Mouse (Mus musculus): ENCODE data around the gene Rcc1. TPM values are rescaled to one million over a fixed set of nuclear protein-coding genes. Genes with fewer than 3 reads are reported as not detected.
"Not testable (repeated sequence)": the region's sequence is repeated elsewhere in the genome, so short reads cannot be mapped to it uniquely, and the experiment has no call there.

Rcc1 gene
- polyA plus RNA-seq, 1 experiment from 2014 or later = 47.1 TPM

DNA sequence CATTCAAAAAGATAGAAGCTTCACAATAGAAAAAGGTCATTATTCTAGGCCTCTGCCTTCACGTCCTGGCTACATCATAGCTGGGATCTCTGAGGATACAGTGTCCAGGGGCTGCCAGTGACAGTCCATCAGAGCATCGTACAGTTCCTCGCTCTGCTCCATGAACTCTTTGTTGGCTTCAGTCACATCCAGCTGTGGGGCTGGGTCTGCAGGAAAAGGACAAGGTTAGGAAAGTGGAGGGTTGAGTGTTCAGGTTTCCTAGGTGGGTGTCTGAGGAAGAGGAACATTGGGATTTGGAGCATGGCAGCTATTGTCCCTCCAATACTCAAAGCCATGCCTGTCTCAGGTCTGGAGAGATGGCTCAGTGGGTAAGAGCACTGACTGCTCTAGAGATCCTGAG, 41.6 kb downstream of the Rcc1 start:
- peaks cover 56% of the 10 kb centered on the region for H3K36me3 ChIP-seq

DNA sequence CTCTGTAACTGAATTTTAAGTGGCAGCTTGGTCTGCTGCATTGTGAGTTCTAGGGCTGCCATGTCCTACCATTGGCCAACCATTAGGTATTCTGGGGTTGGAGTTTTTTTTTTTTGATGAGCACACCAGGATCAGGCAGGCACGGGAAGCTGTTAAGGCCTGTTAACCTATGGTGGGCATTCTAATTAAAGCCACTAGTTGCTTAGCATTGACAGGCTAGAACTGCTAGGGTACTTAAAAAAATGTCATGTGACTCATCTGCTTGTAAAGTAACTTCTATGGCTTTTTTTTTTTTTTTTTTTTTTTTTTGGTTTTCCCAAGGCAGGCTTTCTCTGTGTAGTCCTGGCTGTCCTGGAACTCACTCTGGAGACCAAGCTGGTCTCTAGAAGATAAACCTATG, 42.2 kb downstream of the Rcc1 start:
- ATAC-seq (ENCODE audit: insufficient number of reproducible peaks, low FRiP score) = no peak
- 45% methylated on average over 1 of the region's 1 CpGs for WGBS
- peaks cover 52% of the 10 kb centered on the region for H3K36me3 ChIP-seq

More for the DNA sequence above, 41.6 kb downstream of the Rcc1 start:
- Histone ChIP-seq H3K9ac (no peak overlapping the region), H3K4me2 (no peak overlapping the region), H3K9me3 (replicated peaks) (no peaks in the 10 kb centered on the region), H3K4me1 (replicated peaks) (peaks cover 14% of the 10 kb centered on the region), H3K27me3 (replicated peaks) (no peaks in the 10 kb centered on the region), H3K4me3 (no peak overlapping the region), H3K27ac (ENCODE audit: poor library complexity, severe bottlenecking) (no peak overlapping the region)
- no peak for ATAC-seq (ENCODE audit: insufficient number of reproducible peaks, low FRiP score)
- WGBS = 53% methylated on average over 3 of the region's 3 CpGs

DNA sequence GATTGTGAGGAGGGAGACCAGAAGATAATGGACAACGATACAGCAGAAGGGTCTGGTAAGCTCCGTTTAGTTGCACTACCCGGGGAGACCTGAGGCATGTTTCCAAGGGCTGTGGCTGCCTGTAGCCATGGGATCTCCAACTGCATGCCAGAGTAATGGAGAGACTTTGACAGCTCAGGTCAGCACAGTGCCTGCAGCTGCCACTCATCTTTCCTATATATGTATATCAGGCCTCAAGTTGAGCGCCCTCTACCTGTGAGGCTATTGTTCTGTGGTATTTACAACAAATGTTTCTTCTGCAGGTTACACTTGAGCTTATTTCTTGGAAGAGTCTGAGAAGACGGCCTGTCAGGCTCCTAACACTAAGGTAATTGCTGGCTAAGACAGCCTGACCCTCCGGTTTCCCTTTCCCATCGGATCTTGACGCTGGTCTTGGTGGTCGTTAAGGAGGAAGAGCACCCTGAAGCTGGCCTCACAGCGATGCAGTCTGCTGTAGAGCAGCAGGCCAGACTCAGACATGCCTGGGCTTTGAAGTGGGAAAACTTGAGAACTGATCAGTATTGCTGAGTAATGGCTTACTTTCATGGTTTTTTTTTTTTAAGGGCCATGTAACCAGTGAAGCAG, 43.4 kb downstream of the Rcc1 start:
- ATAC-seq (ENCODE audit: insufficient number of reproducible peaks, low FRiP score) = no peak
- 32% methylated on average over 10 of the region's 10 CpGs for WGBS

More for the DNA sequence above, 42.2 kb downstream of the Rcc1 start:
- Histone ChIP-seq H3K4me1 (replicated peaks) (peaks cover 14% of the 10 kb centered on the region), H3K4me2 (no peak overlapping the region), H3K9me3 (replicated peaks) (no peaks in the 10 kb centered on the region), H3K4me3 (no peak overlapping the region), H3K27ac (ENCODE audit: poor library complexity, severe bottlenecking) (no peak overlapping the region), H3K9ac (no peak overlapping the region), H3K27me3 (replicated peaks) (no peaks in the 10 kb centered on the region)

DNA sequence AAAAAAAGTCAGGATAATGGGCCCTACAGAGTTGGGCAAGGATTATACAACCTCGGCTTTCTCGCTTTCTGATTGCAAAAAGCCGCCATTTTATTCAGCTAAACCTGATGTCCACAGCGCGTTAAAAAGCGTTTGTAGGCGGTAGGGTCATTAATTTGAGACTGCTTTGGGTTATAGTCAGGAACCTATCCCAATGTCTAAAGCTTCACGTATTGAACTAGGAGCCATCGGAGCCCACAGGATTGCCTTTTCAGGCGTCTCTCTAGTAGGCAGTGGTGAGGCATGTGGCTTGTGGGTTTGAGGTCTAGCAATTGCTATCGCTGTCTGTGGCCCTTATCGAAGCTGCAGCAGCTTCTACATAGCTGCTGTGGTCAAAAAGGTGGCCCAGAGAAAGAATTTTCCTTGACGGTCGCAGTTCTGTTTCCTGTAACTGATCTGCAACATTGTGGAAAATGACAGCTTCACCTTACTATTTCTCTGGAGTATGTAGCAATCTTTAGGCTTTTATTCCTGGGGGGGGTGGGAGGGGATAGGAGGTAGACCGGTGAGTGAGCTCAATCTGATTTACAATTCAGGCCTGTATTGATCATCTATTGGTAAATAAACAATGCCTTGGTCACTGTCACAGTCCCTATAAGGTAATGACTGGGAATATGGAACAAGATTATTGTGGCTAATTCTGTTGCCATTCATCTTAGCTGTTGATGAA, 44.1 kb downstream of the Rcc1 start:
- H3K4me1 ChIP-seq (replicated peaks) = peaks cover 8% of the 10 kb centered on the region
- ATAC-seq (ENCODE audit: insufficient number of reproducible peaks, low FRiP score) = no peak
- H3K4me2 ChIP-seq = peak overlapping the region; percentile 84
- peak overlapping the region; percentile 72 for H3K4me3 ChIP-seq
- peak overlapping the region; percentile 82 for H3K27ac ChIP-seq (ENCODE audit: poor library complexity, severe bottlenecking)
- H3K36me3 ChIP-seq = peaks cover 46% of the 10 kb centered on the region
- WGBS = under 1% methylated on average over 15 of the region's 15 CpGs
- H3K9me3 ChIP-seq (replicated peaks) = no peaks in the 10 kb centered on the region
- no peaks in the 10 kb centered on the region for H3K27me3 ChIP-seq (replicated peaks)
- peak overlapping the region; percentile 88 for H3K9ac ChIP-seq

More for the DNA sequence above, 43.4 kb downstream of the Rcc1 start:
- peaks cover 8% of the 10 kb centered on the region for H3K4me1 ChIP-seq (replicated peaks)
- H3K9ac ChIP-seq = peak overlapping the region; percentile 88
- H3K27me3 ChIP-seq (replicated peaks) = no peaks in the 10 kb centered on the region
- H3K36me3 ChIP-seq = peaks cover 46% of the 10 kb centered on the region
- peak overlapping the region; percentile 72 for H3K4me3 ChIP-seq
- peak overlapping the region; percentile 82 for H3K27ac ChIP-seq (ENCODE audit: poor library complexity, severe bottlenecking)
- no peaks in the 10 kb centered on the region for H3K9me3 ChIP-seq (replicated peaks)
- peak overlapping the region; percentile 84 for H3K4me2 ChIP-seq

DNA sequence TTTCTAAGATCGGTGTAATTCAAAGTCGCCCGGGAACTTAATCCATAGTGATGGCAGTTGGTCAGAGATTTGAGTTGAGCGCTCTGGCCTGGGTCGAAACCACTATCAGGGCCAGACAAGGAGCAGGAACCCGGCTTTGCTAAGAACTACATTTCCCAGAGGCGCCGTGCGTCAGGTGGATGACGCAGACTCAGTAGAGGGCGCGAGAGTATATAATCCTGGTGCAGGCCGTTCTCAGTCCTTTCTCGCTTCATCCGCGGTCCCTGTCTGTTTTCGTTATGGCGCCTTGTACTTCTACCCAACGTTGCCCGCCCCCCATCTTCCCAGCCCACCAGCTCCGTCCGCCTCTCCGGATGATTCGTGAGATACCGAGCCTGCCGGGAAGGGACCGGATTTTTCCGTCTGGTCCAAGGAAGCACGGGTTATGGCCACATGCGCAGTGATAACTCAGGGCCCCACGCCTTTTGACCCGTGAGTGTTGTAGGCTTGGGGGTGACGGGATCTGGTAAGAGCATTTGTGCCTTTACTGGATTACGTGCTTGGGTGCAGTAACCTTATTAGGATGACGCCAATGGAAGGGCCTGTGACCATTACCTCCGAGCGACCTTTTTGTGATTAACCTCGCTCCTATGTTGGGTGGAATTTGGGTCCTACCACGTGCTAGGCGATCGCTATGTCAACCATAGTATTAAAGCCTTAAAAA, 44.8 kb downstream of the Rcc1 start:
- Histone ChIP-seq H3K36me3 (peaks cover 39% of the 10 kb centered on the region), H3K4me3 (peak overlapping the region; percentile 72), H3K4me1 (replicated peaks) (peaks cover 8% of the 10 kb centered on the region), H3K27me3 (replicated peaks) (no peaks in the 10 kb centered on the region), H3K4me2 (peak overlapping the region; percentile 84), H3K27ac (ENCODE audit: poor library complexity, severe bottlenecking) (peak overlapping the region; percentile 82), H3K9me3 (replicated peaks) (no peaks in the 10 kb centered on the region), H3K9ac (peak overlapping the region; percentile 88)
- ATAC-seq (ENCODE audit: insufficient number of reproducible peaks, low FRiP score) = peak; percentile 94
- under 1% methylated on average over 41 of the region's 41 CpGs for WGBS

DNA sequence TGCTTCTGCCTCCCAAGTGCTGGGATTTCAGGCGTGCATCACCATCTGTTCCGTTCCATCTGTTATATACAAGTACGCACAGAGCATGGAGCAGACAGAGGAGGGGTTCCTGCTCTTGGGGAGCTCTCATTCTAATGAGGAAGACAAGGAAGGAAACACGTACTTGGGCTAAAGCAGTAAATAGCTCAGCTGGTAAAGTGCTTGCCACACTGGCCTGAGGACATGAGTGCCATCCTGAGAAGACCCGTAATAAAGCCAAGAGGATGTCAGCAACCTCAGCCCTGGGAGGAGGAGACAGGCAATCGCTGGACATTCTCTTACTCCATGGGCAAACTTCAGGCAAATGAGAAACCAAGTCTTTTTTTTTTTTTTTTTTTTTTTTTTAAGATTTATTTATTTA, 47.4 kb downstream of the Rcc1 start:
- WGBS = 77% methylated on average over 6 of the region's 6 CpGs
- H3K36me3 ChIP-seq = peaks cover 16% of the 10 kb centered on the region
- no peak overlapping the region for H3K4me2 ChIP-seq
- no peak overlapping the region for H3K27ac ChIP-seq (ENCODE audit: poor library complexity, severe bottlenecking)
- no peaks in the 10 kb centered on the region for H3K9me3 ChIP-seq (replicated peaks)
- no peak overlapping the region for H3K9ac ChIP-seq
- peaks cover 23% of the 10 kb centered on the region for H3K4me1 ChIP-seq (replicated peaks)
- no peak for ATAC-seq (ENCODE audit: insufficient number of reproducible peaks, low FRiP score)
- H3K27me3 ChIP-seq (replicated peaks) = no peaks in the 10 kb centered on the region
- H3K4me3 ChIP-seq = no peak overlapping the region

DNA sequence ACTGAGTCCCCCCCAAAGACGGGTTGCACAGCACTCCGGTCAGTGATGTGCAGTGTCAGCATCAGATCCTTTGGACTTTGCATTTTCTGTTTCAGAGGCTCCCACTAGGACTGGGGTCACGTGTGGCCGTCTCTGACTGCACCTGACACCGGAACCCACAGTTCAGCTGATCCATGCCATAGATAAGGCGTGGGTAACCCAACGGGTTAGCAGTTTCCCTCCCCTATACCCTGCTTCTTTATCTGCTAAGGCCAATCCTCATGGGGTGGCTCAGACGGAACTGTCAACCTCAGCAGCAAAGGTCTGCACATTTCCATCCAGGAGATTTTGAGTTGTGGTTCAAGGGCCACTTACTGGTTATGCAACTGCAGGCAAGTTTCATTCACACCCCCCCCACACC, 48.1 kb downstream of the Rcc1 start:
- no peak overlapping the region for H3K4me3 ChIP-seq
- H3K27me3 ChIP-seq (replicated peaks) = no peaks in the 10 kb centered on the region
- 70% methylated on average over 8 of the region's 8 CpGs for WGBS
- H3K4me2 ChIP-seq = no peak overlapping the region
- H3K4me1 ChIP-seq (replicated peaks) = peaks cover 23% of the 10 kb centered on the region
- no peak overlapping the region for H3K9ac ChIP-seq
- no peak for ATAC-seq (ENCODE audit: insufficient number of reproducible peaks, low FRiP score)
- no peak overlapping the region for H3K27ac ChIP-seq (ENCODE audit: poor library complexity, severe bottlenecking)
- no peaks in the 10 kb centered on the region for H3K9me3 ChIP-seq (replicated peaks)
- peaks cover 9% of the 10 kb centered on the region for H3K36me3 ChIP-seq

DNA sequence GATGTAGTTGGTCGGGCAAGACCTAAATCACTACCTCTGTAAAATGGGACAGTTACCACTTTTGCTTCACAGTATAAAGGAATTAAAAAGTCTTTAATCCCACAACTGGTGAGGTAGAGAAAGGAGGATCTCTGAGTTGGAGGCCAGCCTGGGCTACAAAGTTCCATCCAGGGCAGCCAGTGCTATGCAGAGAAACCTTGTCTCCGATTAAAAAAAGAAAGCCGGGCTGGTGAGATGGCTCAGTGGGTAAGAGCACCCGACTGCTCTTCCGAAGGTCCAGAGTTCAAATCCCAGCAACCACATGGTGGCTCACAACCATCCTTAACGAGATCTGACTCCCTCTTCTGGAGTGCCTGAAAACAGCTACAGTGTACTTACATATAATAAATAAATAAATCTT, 49.9 kb downstream of the Rcc1 start:
- WGBS = 39% methylated on average over 6 of the region's 6 CpGs
- not testable (repeated sequence) for ATAC-seq (ENCODE audit: insufficient number of reproducible peaks, low FRiP score); H3K9me3 ChIP-seq (replicated peaks); H3K36me3 ChIP-seq; H3K27ac ChIP-seq (ENCODE audit: poor library complexity, severe bottlenecking); H3K27me3 ChIP-seq (replicated peaks)
- Histone ChIP-seq H3K4me2 (peak overlapping the region; percentile 90), H3K4me1 (replicated peaks) (peaks cover 15% of the 10 kb centered on the region), H3K9ac (peak overlapping the region; percentile 77; the same call in 1 of the 2 replicates), H3K4me3 (peak overlapping the region; percentile 63)

DNA sequence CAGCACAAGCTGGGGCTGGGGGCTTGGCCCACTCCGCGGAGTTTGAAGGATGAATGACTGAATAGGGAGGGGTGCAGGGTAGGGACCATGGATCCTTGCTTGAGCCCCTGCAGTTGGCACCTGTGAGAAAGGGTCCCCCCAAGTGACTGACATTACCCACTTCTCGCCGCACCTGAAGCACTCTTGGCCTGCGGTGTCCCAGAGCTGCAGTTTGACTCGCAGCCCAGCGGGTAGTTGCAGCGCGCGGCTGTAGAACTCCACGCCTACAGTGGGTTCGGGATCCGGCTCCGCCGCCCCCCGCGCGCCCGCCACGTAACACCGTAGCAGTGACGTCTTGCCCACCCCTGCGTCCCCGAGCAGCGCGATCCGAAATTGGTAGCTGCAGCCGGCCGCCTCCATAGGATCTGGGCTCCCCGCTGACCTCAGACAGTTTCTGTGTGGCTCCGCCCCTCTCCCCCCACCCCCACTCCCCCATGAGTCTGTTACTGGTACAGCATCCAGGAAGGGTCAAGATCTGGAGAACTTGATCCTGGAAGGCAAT, 50.4 kb downstream of the Rcc1 start, which contains the start of gene Rab42:
TSS of gene Rab42 (minus strand) at position 447 of the 541 bp plus-strand sequence.
- Histone ChIP-seq H3K4me1 (replicated peaks) (peaks cover 15% of the 10 kb centered on the region), H3K4me3 (peak within 1 kb of the TSS; percentile 63), H3K27me3 (replicated peaks) (no peaks in the 10 kb centered on the region), H3K27ac (ENCODE audit: poor library complexity, severe bottlenecking) (no peak within 1 kb of the TSS), H3K36me3 (no peaks in the 10 kb centered on the region), H3K9ac (peak within 1 kb of the TSS; percentile 77), H3K9me3 (replicated peaks) (no peaks in the 10 kb centered on the region), H3K4me2 (peak within 1 kb of the TSS; percentile 90)
- peak; percentile 69 for ATAC-seq (ENCODE audit: insufficient number of reproducible peaks, low FRiP score)
- 3% methylated on average over 31 of the region's 31 CpGs for WGBS

DNA sequence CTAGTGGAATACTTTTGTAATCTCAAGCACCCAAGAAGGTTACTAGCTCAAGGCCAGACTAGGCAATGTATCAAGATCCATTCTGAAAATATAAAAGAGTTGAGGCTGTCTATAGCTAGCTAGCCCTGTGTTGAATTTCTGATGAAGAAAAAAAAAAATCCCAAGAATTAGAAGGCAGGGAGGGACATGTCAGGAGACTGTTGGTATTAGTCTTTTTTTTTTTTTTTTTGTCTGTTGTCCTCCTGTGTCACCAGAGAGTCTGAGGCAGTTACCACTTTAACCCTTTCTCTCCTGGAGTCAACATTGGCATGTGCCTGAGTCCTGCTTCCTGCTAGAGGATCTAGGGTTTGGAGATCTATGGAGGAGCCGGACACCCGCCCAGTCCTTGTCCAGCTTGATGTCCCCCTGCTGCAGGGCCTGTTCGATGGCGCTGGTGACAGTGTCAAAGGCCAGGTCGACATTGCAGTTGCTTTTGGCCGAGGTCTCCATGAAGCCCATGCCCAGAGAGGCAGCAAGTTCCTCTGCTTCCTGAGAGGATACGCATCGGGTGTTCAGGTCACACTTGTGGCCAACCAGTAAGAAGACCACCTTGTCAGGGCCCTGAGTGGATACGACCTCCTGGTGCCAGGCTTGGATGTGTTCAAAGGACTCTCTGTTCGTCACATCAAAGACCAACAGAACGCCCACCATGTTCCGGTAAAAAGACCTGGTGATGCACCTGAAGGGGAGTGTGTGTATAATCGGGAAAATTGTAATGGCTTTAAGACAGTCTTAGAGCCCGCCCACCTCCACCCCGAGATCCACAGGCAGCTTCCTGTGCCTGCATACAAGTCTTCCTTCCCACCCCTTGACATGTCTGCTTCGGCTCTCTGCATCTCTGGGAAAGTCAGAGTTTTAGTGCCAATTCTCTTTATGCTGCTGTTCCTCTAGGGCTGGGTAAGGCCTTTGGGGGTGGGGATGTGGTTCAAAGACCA, 51.2 kb downstream of the Rcc1 start:
- H3K36me3 ChIP-seq = no peaks in the 10 kb centered on the region
- peak overlapping the region; percentile 90 for H3K4me2 ChIP-seq
- WGBS = 65% methylated on average over 16 of the region's 16 CpGs
- no peaks in the 10 kb centered on the region for H3K27me3 ChIP-seq (replicated peaks)
- no peak for ATAC-seq (ENCODE audit: insufficient number of reproducible peaks, low FRiP score)
- H3K9me3 ChIP-seq (replicated peaks) = no peaks in the 10 kb centered on the region
- H3K4me1 ChIP-seq (replicated peaks) = peaks cover 15% of the 10 kb centered on the region
- peak overlapping the region; percentile 63 for H3K4me3 ChIP-seq
- H3K27ac ChIP-seq (ENCODE audit: poor library complexity, severe bottlenecking) = no peak overlapping the region
- peak overlapping the region; percentile 77 for H3K9ac ChIP-seq
